Mouse (Mus musculus): Measurements from ENCODE around the gene Ak1.

Gene Ak1

GRCm38 (mm10) chr2:32601417-32602065 is 20.0 kb upstream of the Ak1 start:
- no peak for DNase-seq (ENCODE audit: low read depth)

- DNase-seq (ENCODE audit: low read depth), result no peak
These were observed 18.9 kb upstream of the Ak1 start for GRCm38 (mm10) chr2:32602600-32603054.

- no peak for DNase-seq (ENCODE audit: low read depth)
These were observed 16.9 kb upstream of the Ak1 start for GRCm38 (mm10) chr2:32604631-32605030.

- DNase-seq (ENCODE audit: low read depth), result peak; percentile 82
These were observed 15.1 kb upstream of the Ak1 start for GRCm38 (mm10) chr2:32606161-32607142.

- no peak for DNase-seq (ENCODE audit: low read depth)
These were observed 14.2 kb upstream of the Ak1 start for GRCm38 (mm10) chr2:32607262-32607947.

GRCm38 (mm10) chr2:32608141-32608777 is 13.3 kb upstream of the Ak1 start:
- DNase-seq (ENCODE audit: low read depth), result peak; percentile 80

- DNase-seq (ENCODE audit: low read depth), result no peak
These were observed 12.7 kb upstream of the Ak1 start for GRCm38 (mm10) chr2:32608778-32609435.

- DNase-seq (ENCODE audit: low read depth), result no peak
These were observed 10.8 kb upstream of the Ak1 start for GRCm38 (mm10) chr2:32610610-32611229.

GRCm38 (mm10) chr2:32612274-32612673 is 9.3 kb upstream of the Ak1 start:
- no peak for DNase-seq (ENCODE audit: low read depth)

- no peak for DNase-seq (ENCODE audit: low read depth)
These were observed 4.4 kb upstream of the Ak1 start for GRCm38 (mm10) chr2:32617109-32617508.

- DNase-seq (ENCODE audit: low read depth), result no peak
These were observed 4.0 kb upstream of the Ak1 start for GRCm38 (mm10) chr2:32617601-32618000.

- DNase-seq (ENCODE audit: low read depth), result no peak
These were observed 3.5 kb upstream of the Ak1 start for GRCm38 (mm10) chr2:32618051-32618450.

- DNase-seq (ENCODE audit: low read depth), result no peak
These were observed 659 bp upstream of the Ak1 start for GRCm38 (mm10) chr2:32620682-32621516.

GRCm38 (mm10) chr2:32624111-32624748 is 2.7 kb downstream of the Ak1 start:
- DNase-seq (ENCODE audit: low read depth), result no peak

GRCm38 (mm10) chr2:32625212-32625872 is 3.8 kb downstream of the Ak1 start:
- no peak for DNase-seq (ENCODE audit: low read depth)

- no peak for DNase-seq (ENCODE audit: low read depth)
These were observed 4.5 kb downstream of the Ak1 start for GRCm38 (mm10) chr2:32625873-32626694.

- no peak for DNase-seq (ENCODE audit: low read depth)
These were observed 5.9 kb downstream of the Ak1 start for GRCm38 (mm10) chr2:32627266-32628043.

All from c-Kit-positive CD71-positive TER-119-negative erythroid progenitor cells, embryonic 14.5 days (primary cell).